Mouse (Mus musculus) bone marrow macrophage, adult 2 months (primary cell): ENCODE data around the gene Tmem185b.

Experiments
- CTCF ChIP-seq: IDR thresholded peaks from 2 replicates; pipeline ENCODE4 v1.5.1; 2012; ENCODE audit warnings: low read depth, mild to moderate bottlenecking, low read length, moderate library complexity
- POLR2A ChIP-seq: IDR thresholded peaks from 2 replicates; pipeline ENCODE4 v1.6.1; 2012; ENCODE audit warnings: mild to moderate bottlenecking, low read depth, low read length, borderline replicate concordance

DNA sequence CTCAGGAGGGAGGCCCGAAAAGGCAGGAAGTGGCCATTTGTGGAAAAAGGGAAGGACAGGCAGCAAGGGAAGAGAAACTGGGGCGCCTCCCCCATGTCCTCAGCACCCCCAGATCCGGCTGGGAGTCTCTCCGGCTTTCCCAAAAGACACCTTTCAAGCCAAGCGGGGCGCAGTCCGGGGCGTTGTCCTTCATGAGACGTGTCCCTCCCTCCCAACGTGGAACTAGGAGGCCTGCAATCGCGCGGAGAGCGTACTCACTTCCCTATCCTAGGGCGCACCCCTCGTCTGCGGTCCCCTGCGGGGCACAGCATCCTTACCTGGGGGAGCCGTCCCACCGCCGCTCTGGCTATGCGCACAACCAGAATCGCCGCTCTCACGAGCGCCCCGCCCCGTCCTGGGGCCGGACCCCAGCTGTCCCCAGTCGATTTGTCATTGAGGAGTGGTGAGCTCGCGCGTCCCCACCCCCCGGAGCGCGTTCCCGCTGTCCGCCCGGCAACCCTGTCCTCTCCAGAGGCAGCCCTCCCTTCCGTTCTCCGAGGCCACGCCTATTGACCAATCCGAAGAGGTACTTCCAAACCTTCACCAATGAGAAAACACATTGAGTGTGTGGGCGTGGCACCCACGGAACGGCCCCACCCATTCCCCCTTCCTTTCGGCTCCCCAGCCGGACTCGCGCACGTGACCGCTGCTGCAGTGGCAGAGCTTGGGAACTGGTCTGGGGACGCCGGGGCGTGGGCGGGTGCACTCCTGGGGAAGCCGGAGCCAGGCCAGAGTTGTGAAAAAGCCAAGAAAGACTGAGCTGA lies 21.5 kb upstream of the Tmem185b start, which contains the start of gene Ralb:
- no peak for TF ChIP-seq CTCF
- TF ChIP-seq POLR2A = no peak; the same call in 1 of the 2 replicates
